Mouse (Mus musculus) heart, postnatal 25 days (tissue): Measurements from ENCODE around the gene Zkscan8. TPM values are rescaled to one million over a fixed set of nuclear protein-coding genes. Genes with fewer than 3 reads are reported as not detected.

Source experiments
- total RNA-seq, 2 experiments: library from RNA; stranded (reverse); gene quantifications; 2 replicates each; pipeline ENCODE4 v1.2.3; 2021

The Zkscan8 gene
- total RNA-seq, 2 experiments from 2014 or later: 10.5 to 11.1 TPM

Other genes with a start within 250 kb of the Zkscan8 start
- not detected for gene Gpx5, start 238.4 kb downstream of the Zkscan8 start, total RNA-seq
- gene Gpx6, start 219.0 kb downstream of the Zkscan8 start, total RNA-seq: not detected
- not detected for gene Olfr1367, start 184.2 kb downstream of the Zkscan8 start, total RNA-seq
- 1 to 10 TPM; 5.0 to 5.4 TPM for gene Zscan12, start 168.3 kb downstream of the Zkscan8 start, total RNA-seq
- gene Zkscan3, start 128.4 kb downstream of the Zkscan8 start, total RNA-seq: 10 to 100 TPM; 28.3 to 30.6 TPM
- under 1 TPM; 0.39 to 0.44 TPM for gene Pgbd1, start 90.1 kb downstream of the Zkscan8 start, total RNA-seq
- gene Zscan26, start 77.4 kb downstream of the Zkscan8 start, total RNA-seq: 10 to 100 TPM; 20.2 to 21.8 TPM
- under 1 TPM; 0.39 to 0.75 TPM for gene Nkapl, start 62.6 kb downstream of the Zkscan8 start, total RNA-seq
- gene Zkscan4, start 52.2 kb downstream of the Zkscan8 start, total RNA-seq: 1 to 10 TPM; 1.3 to 1.6 TPM
- not detected for gene Gm10065, start 51.7 kb downstream of the Zkscan8 start, total RNA-seq
- 10 to 100 TPM; 26.8 TPM for gene AK157302, start 35.9 kb downstream of the Zkscan8 start, total RNA-seq
- gene Gm11273, start 29.7 kb downstream of the Zkscan8 start, total RNA-seq: 100 to 1,000 TPM; 251 to 252 TPM
- gene Olfr1366, start 11.7 kb upstream of the Zkscan8 start, total RNA-seq: not detected
- not detected for gene Olfr1535, start 28.8 kb upstream of the Zkscan8 start, total RNA-seq
- not detected for gene Olfr1364, start 50.6 kb upstream of the Zkscan8 start, total RNA-seq
- gene Olfr1362, start 82.9 kb upstream of the Zkscan8 start, total RNA-seq: not detected
- not detected for gene Olfr11, start 111.4 kb upstream of the Zkscan8 start, total RNA-seq
- gene Olfr1361, start 132.3 kb upstream of the Zkscan8 start, total RNA-seq: not detected
- gene Olfr1360, start 146.3 kb upstream of the Zkscan8 start, total RNA-seq: not detected
- not detected for gene Olfr1359, start 167.0 kb upstream of the Zkscan8 start, total RNA-seq
- gene Hist1h2bl, start 185.0 kb upstream of the Zkscan8 start, total RNA-seq: 10 to 100 TPM; 19.7 to 24.0 TPM
- gene Hist1h2ai, start 185.3 kb upstream of the Zkscan8 start, total RNA-seq: 10 to 100 TPM in 1 of 2 experiments, not detected in 1; 17.9 TPM
- 10 to 100 TPM; 16.8 to 25.9 TPM for gene Hist1h3h, start 186.5 kb upstream of the Zkscan8 start, total RNA-seq
- 1 to 10 TPM; 5.5 to 6.1 TPM for gene Hist1h2bm, start 190.9 kb upstream of the Zkscan8 start, total RNA-seq
- gene Hist1h4j, start 203.9 kb upstream of the Zkscan8 start, total RNA-seq: 1 to 10 TPM; 4.2 to 6.9 TPM
- gene Hist1h4k, start 219.4 kb upstream of the Zkscan8 start, total RNA-seq: 10 to 100 TPM; 46.4 to 87.7 TPM
- 10 to 100 TPM in 1 of 2 experiments, 1 to 10 TPM in 1; 5.7 to 11.4 TPM for gene Hist1h2ak, start 222.7 kb upstream of the Zkscan8 start, total RNA-seq
- gene Hist1h2bn, start 223.0 kb upstream of the Zkscan8 start, total RNA-seq: 10 to 100 TPM; 10.2 to 16.5 TPM
- 1 to 10 TPM; 8.0 to 9.9 TPM for gene Hist1h1b, start 249.5 kb upstream of the Zkscan8 start, total RNA-seq